Mouse (Mus musculus) neutrophil, adult 5-6 weeks (primary cell): ENCODE data around the gene Stat1. TPM values are rescaled to one million over a fixed set of nuclear protein-coding genes. Genes with fewer than 3 reads are reported as not detected.
A peak's percentile ranks its signal among the peaks of the same experiment; 100 is the strongest.

Experiments used
- ATAC-seq: fragments of 151-379, 151-347 bp; 2 replicates; pipeline ENCODE4 v1.8.0; 2017; ENCODE audit warnings: mild to moderate bottlenecking, moderate TSS enrichment; ENCODE audit not compliant: insufficient number of reproducible peaks, poor library complexity, low FRiP score, severe bottlenecking; ENCODE audit errors: extremely low read depth
- total RNA-seq: library from RNA; stranded (forward); fragments of 200-1000 nt; gene quantifications from 2 replicates; pipeline ENCODE4 v1.2.3, GENCODE M21; 2017

Stat1 gene
- total RNA-seq, 1 experiment from 2014 or later, result 358 TPM

- ATAC-seq, result no peak
These were observed 8.1 kb downstream of the Stat1 start for GRCm38 (mm10) chr1:52127350-52127749.

- ATAC-seq, result no peak
These were observed 10.6 kb downstream of the Stat1 start for GRCm38 (mm10) chr1:52129794-52130193.

GRCm38 (mm10) chr1:52131787-52132377 lies 12.6 kb downstream of the Stat1 start:
- ATAC-seq, result no peak

- ATAC-seq, result no peak
These were observed 14.0 kb downstream of the Stat1 start for GRCm38 (mm10) chr1:52133254-52133653.

- ATAC-seq, result no peak
These were observed 18.1 kb downstream of the Stat1 start for GRCm38 (mm10) chr1:52137292-52137691.

- no peak for ATAC-seq
These were observed 21.3 kb downstream of the Stat1 start for GRCm38 (mm10) chr1:52140534-52140933.

- ATAC-seq, result peak; percentile 34; the same call in 1 of the 2 replicates
These were observed 22.2 kb downstream of the Stat1 start for GRCm38 (mm10) chr1:52141482-52141881.

- ATAC-seq, result no peak
These were observed 22.9 kb downstream of the Stat1 start for GRCm38 (mm10) chr1:52142117-52142516.

- no peak for ATAC-seq
These were observed 24.0 kb downstream of the Stat1 start for GRCm38 (mm10) chr1:52143191-52143590.

GRCm38 (mm10) chr1:52143596-52144156 lies 24.4 kb downstream of the Stat1 start:
- ATAC-seq, result peak; percentile 40; the same call in 1 of the 2 replicates

- ATAC-seq, result no peak
These were observed 25.7 kb downstream of the Stat1 start for GRCm38 (mm10) chr1:52144907-52145306.

- peak; percentile 39 for ATAC-seq
These were observed 27.2 kb downstream of the Stat1 start for GRCm38 (mm10) chr1:52146214-52146970.

- no peak for ATAC-seq
These were observed 28.2 kb downstream of the Stat1 start for GRCm38 (mm10) chr1:52147431-52147830.

- no peak for ATAC-seq
These were observed 28.9 kb downstream of the Stat1 start for GRCm38 (mm10) chr1:52148178-52148577.

- no peak for ATAC-seq
These were observed 29.5 kb downstream of the Stat1 start for GRCm38 (mm10) chr1:52148696-52149095.

GRCm38 (mm10) chr1:52149934-52150346 lies 30.7 kb downstream of the Stat1 start:
- ATAC-seq, result no peak

- no peak for ATAC-seq
These were observed 31.4 kb downstream of the Stat1 start for GRCm38 (mm10) chr1:52150676-52151075.

GRCm38 (mm10) chr1:52151166-52151565 lies 31.9 kb downstream of the Stat1 start:
- ATAC-seq, result no peak

- no peak for ATAC-seq
These were observed 33.1 kb downstream of the Stat1 start for GRCm38 (mm10) chr1:52152369-52152768.

GRCm38 (mm10) chr1:52152936-52153335 lies 33.7 kb downstream of the Stat1 start:
- no peak for ATAC-seq
